Mouse (Mus musculus) R1 (cell line): Measurements from ENCODE around the gene Cdc34b.
A peak's percentile ranks its signal among the peaks of the same experiment; 100 is the strongest.
"Not testable (repeated sequence)": the region's sequence is repeated elsewhere in the genome, so short reads cannot be mapped to it uniquely, and the experiment has no call there.

Experiments used
- DNase-seq: peaks from one replicate; pipeline ENCODE4 v3.0.0-alpha.2; 2018; ENCODE audit warnings: low read depth, low spot score

Cdc34b gene

GRCm38 (mm10) chr11:94741732-94742272 lies at the start of gene Cdc34b:
Gene Cdc34b (plus strand): TSS chr11:94741782.
- no peak for DNase-seq

- DNase-seq, result not testable (repeated sequence)
These were observed 49.1 kb upstream of the Cdc34b start for GRCm38 (mm10) chr11:94692502-94692901.

- DNase-seq, result no peak
These were observed 46.1 kb upstream of the Cdc34b start for GRCm38 (mm10) chr11:94695508-94695907.

GRCm38 (mm10) chr11:94697140-94697539 lies 44.4 kb upstream of the Cdc34b start:
- DNase-seq, result peak; percentile 80

- peak; percentile 55 for DNase-seq
These were observed 43.7 kb upstream of the Cdc34b start for GRCm38 (mm10) chr11:94697703-94698464.

- DNase-seq, result peak; percentile 89
These were observed 42.2 kb upstream of the Cdc34b start for GRCm38 (mm10) chr11:94699399-94699798.

GRCm38 (mm10) chr11:94701401-94702215 lies 40.0 kb upstream of the Cdc34b start:
- peak; percentile 65 for DNase-seq

- DNase-seq, result no peak
These were observed 39.4 kb upstream of the Cdc34b start for GRCm38 (mm10) chr11:94702216-94702610.

GRCm38 (mm10) chr11:94704020-94704419 lies 37.6 kb upstream of the Cdc34b start:
- DNase-seq, result peak; percentile 47

- no peak for DNase-seq
These were observed 37.1 kb upstream of the Cdc34b start, which contains the start of gene Gm11541 for GRCm38 (mm10) chr11:94704472-94704871. Gene Gm11541 (minus strand): TSS chr11:94704499.

GRCm38 (mm10) chr11:94713246-94713860 lies 28.2 kb upstream of the Cdc34b start:
- no peak for DNase-seq

GRCm38 (mm10) chr11:94715622-94716021 lies 26.0 kb upstream of the Cdc34b start:
- DNase-seq, result no peak

GRCm38 (mm10) chr11:94716754-94717153 lies 24.8 kb upstream of the Cdc34b start:
- peak; percentile 57 for DNase-seq

- DNase-seq, result no peak
These were observed 24.3 kb upstream of the Cdc34b start for GRCm38 (mm10) chr11:94717239-94717638.

GRCm38 (mm10) chr11:94718113-94718909 lies 23.3 kb upstream of the Cdc34b start:
- DNase-seq, result no peak

- DNase-seq, result no peak
These were observed 22.4 kb upstream of the Cdc34b start for GRCm38 (mm10) chr11:94719216-94719615.

- DNase-seq, result no peak
These were observed 14.3 kb upstream of the Cdc34b start for GRCm38 (mm10) chr11:94727306-94727705.

GRCm38 (mm10) chr11:94728545-94728944 lies 13.0 kb upstream of the Cdc34b start:
- no peak for DNase-seq

GRCm38 (mm10) chr11:94729565-94729964 lies 12.0 kb upstream of the Cdc34b start:
- peak; percentile 72 for DNase-seq

- DNase-seq, result peak; percentile 81
These were observed 11.3 kb upstream of the Cdc34b start for GRCm38 (mm10) chr11:94730261-94730660.

- no peak for DNase-seq
These were observed 10.4 kb upstream of the Cdc34b start for GRCm38 (mm10) chr11:94731229-94731628.
